Mouse (Mus musculus): ENCODE data around the gene Pllp.

- no peak for TF ChIP-seq CTCF (IDR thresholded peaks at IDR 0.05)
- no peak for TF ChIP-seq POLR2A (IDR thresholded peaks at IDR 0.05; ENCODE audit: insufficient read depth, low read depth, low read length)
Observed at GRCm38 (mm10) chr8:94678582-94678981, 17.5 kb downstream of the Pllp start.

Measured in heart, adult 2 months (tissue).